Mouse (Mus musculus) T-helper 1 cell (primary cell): ENCODE data around the gene Pank4.

Experiments used
- in situ Hi-C: fragments of 300-600 bp; cut with MboI, MseI; formaldehyde crosslinking; loops from one replicate; pipeline ENCODE4 v1.15.1; 2025; ENCODE audit warnings: high pct_unique_total_duplicates

Pank4 gene

DNA sequence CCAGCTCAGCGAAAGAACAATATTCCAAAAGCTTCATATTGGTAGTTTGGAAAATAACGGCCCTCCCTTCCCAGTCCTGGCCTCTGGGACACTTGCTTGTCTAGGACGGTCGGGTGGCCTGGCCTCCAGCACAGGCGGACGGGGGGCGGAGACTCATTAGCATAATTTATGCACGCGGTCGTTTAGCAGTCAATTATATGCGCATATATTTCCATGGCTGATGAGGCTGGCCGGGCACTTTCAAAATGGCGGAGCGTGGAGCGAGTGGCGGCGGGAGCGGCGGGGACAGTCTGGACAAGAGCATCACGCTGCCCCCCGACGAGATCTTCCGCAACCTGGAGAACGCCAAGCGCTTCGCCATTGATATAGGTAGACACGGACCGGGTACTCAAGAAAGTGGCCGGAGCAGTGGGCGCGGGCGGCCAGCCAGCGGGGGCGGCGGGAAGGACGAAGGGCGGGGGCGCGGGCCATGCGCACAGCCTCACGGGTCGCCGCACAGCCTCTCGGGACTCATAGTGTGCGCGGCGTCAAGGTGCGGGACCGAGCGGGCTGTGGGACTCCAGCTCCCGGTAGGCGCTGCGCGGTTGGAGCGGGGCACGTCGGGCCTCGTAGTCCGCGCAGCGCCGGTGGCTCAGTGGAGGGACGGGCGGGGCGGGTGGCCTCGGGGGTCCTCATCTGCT lies at the start of gene Pank4:
Pank4 (plus strand) TSS at position 223 of the 680 bp plus-strand sequence.
- in situ Hi-C loops: no loop called here

- in situ Hi-C loops: no loop called here
Observed at GRCm38 (mm10) chr4:154914252-154914651, 49.7 kb upstream of the Pank4 start.

- in situ Hi-C loops: no loop called here
Observed at GRCm38 (mm10) chr4:154914707-154915106, 49.2 kb upstream of the Pank4 start.

- in situ Hi-C loops: no loop called here
Observed at GRCm38 (mm10) chr4:154915286-154915685, 48.6 kb upstream of the Pank4 start.

DNA sequence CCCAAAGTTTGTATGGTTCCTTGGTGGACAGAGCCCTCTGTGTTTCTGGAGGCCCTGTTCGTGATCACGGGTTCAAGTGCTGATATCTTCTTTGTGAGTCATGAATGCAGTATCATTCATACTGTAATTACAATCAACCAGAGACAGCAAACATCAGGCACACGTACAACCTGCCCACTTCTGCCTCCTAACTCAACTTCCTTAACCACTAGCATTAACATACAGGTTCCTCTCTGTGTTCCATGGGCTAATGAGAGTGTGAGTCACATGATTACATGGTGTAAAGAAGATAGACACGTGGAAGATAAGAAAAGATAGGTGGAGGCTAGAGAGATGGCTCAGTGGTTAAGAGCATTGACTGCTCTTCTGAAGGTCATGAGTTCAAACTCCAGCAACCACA lies 47.3 kb upstream of the Pank4 start:
- in situ Hi-C loops: no loop called here

DNA sequence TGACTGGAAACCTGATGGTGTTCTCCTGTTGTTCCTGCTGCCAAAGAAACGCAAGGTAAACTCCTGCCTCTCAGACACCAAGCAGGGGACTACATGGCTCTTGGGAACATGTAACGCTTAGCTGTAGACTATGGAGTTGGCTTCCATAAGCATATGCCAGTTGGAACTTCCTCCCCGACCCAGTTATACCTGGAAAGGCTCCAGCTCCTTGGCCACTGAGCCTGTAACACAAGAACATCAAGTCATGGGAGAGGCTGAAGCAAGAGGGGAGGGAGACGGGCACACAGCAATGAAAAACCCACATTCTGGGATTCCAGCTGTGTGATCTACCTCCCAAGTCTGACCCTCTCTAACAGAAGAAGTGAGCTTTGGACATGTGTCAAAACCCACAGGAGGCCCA lies 41.6 kb upstream of the Pank4 start:
- in situ Hi-C loops: no loop called here

GRCm38 (mm10) chr4:154922931-154923330 lies 41.0 kb upstream of the Pank4 start:
- in situ Hi-C loops: no loop called here

GRCm38 (mm10) chr4:154925413-154925812 lies 38.5 kb upstream of the Pank4 start:
- in situ Hi-C loops: no loop called here

DNA sequence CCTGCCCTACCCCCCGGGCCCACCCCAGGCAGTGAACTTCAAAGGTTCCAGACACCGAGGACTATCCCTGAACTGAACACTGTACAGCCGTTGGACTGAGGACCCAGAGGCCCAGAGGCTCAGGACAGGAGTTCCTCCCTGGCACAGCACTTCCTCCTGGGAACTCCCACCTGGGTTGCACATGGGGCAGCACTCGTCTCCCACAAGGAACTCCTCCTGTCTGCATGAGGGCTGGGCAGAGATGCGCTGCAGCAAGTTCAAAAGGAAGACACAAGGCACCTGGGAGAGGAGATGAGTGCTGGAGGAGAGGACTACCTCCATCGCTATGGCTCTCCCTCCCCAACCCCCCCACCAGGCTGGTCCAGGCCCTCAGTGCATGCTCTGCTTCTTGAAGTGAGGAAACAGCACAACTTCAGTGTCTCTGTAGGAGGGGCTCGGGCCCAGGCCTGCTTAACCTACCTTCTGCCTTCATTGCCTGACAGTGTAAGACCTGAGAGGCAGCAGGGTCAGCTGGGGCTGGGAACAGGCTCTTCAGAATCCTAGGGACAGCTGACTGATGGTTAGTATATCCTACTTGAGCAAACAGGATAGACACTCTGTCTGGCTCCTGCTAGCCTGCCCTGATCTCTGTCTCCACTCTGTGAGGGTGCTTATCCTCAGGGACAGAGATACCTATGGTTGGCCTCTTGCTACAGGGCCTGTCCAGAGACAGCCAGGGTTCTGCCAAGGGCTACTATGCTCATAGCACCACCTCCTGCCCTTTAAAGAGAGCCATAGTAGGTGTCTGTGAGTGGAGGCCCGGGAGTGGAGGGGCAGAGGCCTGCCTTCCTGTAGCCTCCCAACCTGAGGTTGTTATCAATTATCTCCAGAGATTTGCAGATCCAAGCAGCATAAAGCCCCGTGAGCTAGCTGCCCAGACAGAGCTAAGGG lies 36.7 kb upstream of the Pank4 start:
- in situ Hi-C loops: no loop called here

GRCm38 (mm10) chr4:154927899-154928337 lies 36.0 kb upstream of the Pank4 start:
- in situ Hi-C loops: no loop called here

DNA sequence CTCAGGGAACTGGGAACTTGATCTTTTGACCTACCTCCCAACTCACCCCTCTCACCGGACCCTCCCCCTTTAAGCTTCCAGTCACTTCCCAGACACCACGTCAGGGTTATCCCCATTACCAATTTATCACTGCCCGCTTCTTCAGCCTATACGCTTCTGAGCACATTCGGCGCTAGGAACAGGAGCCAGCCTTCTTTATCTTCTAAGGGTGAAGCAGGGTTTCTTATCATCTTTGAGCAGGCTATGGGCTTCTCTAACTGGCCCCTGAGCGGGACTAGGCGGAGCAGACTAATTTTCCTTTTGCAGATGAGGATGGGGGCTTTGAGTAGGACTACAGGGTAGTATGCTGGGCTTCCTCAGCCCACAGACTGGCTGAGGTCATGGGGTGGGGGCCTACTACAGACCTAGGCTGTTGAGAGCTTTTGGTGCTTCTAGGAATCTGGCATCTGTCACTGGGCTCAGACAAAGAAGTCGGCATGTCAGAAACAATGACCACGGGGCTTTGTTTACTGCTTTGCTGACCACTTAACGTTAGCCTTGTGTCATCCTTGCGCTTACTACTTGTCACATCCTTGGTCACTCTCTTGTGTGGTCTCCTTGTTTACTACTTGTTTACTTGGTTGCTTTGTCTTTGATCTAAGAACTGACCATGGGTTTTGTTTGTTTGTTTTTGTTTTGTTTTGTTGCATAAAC lies 35.4 kb upstream of the Pank4 start, which contains the start of gene Tnfrsf14:
Tnfrsf14 (minus strand) TSS at position 169 of the 693 bp plus-strand sequence.
- in situ Hi-C loops: no loop called here

GRCm38 (mm10) chr4:154929088-154929660 lies 34.7 kb upstream of the Pank4 start:
- in situ Hi-C loops: no loop called here

DNA sequence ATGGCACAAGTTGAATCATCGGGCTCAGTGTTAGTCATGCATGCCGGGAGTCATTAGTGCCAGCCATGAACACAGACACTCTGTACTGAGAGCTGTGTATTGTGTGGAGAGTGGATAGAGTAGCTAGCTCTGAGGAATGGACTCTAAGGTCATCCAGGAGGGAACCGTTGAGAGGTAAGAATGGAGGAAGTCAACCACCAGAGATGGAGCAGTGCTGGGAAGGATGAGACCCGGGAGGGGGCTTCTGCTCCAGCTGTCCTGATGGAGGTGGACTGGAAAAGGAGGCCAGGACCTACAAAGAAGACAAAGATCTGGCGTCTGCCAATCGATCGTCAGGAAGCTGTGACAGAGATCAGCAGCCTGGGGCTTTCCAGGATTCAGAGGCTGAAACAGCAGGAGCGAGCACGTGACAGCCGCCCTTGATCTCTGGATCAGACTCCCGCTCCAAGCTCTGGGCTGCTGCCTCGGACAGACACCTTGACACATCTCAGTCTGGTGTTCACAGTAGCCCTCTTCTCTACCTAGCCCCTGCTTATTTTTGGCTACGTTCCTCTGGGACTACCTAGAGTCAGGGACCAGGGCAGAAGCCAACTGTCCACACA lies 30.5 kb upstream of the Pank4 start:
- in situ Hi-C loops: loop anchor here (10.0 kb wide), 1 partner anchor 1091 kb away; the partner anchor contains the start of gene Tnfrsf18

- in situ Hi-C loops: loop anchor here (10.0 kb wide), 1 partner anchor 1090 kb away; the partner anchor contains the start of gene Tnfrsf18
Observed at GRCm38 (mm10) chr4:154934800-154935199, 29.1 kb upstream of the Pank4 start.

DNA sequence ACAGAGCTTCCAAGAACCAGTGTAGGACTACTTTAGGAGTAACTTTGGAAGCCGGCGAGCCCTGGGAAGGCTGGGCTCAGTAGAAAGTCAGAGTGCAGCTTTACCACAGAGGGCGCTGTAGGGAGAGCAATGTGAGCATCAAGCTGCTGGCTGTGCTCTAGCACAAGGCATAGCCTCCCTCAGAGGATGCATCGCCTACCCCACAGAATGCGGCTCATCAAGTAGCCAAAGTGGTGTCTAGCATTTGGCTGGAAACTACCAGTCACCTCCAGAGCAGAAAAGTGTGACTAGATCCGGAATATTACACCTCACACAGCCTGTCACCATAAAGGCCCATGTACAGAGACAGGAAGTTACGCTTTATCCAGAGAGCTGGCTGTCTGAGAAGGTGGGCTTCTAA lies 28.1 kb upstream of the Pank4 start:
- in situ Hi-C loops: loop anchor here (10.0 kb wide), 1 partner anchor 1089 kb away; the partner anchor contains the start of gene Tnfrsf18

DNA sequence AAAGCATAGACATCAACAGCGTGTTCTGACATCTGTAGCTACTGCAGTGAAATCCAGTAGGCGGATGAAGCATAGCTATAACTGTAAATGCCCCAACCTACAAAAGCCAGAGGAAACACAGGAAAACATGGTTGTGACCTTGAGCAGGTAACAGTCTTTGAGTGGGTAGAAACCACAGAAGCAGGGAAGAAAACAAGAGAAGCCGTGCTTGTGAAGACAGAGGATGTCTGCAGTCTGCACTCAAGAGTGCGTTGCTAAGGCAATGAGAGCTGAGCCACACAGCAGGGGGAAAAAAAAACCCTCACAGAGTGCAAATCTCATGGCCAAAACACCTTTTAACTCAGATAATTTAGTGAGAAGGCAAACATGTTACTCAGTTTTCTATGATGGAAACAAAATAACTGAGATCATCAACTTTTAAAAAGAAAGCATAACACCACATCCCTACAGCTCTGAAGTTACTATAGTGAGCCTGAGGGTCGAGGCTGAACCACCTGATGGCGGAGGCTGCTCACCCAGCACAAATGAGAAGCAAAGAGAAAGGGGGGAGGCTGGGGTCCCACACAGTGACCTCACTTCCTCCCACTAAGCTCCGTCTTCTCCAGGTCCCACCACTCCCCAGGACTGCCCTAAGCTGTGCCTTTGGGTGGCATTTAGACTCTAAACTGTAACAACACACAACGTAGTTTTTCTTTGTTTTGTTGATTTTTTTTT lies 27.2 kb upstream of the Pank4 start:
- in situ Hi-C loops: loop anchor here (10.0 kb wide), 1 partner anchor 1088 kb away; the partner anchor contains the start of gene Tnfrsf18

- in situ Hi-C loops: loop anchor here (10.0 kb wide), 1 partner anchor 1087 kb away; the partner anchor contains the start of gene Tnfrsf18
Observed at GRCm38 (mm10) chr4:154937746-154938145, 26.2 kb upstream of the Pank4 start.

GRCm38 (mm10) chr4:154940156-154940555 lies 23.8 kb upstream of the Pank4 start:
- in situ Hi-C loops: no loop called here

DNA sequence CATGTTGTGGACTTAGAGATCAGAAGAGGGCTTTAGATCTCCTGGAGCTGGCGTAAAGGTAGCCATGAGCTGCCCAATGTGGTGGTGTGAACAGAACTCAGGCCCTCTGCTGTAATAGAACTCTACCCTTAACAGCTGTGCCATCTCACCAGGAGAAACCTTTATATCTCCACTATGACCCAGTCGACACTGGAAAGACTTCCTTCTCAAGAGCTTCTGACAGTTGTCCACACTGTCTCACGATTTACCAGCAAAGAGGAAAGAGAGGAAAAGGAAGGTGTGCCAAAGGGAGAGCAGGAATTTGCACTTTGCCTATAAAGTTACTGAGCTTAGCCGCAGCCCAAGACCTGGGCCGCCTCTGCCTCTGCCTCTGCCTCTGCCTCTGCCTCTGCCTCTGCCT lies 22.1 kb upstream of the Pank4 start:
- in situ Hi-C loops: no loop called here

- in situ Hi-C loops: no loop called here
Observed at GRCm38 (mm10) chr4:154942632-154943322, 21.1 kb upstream of the Pank4 start.
